In the genomic region with DNA sequence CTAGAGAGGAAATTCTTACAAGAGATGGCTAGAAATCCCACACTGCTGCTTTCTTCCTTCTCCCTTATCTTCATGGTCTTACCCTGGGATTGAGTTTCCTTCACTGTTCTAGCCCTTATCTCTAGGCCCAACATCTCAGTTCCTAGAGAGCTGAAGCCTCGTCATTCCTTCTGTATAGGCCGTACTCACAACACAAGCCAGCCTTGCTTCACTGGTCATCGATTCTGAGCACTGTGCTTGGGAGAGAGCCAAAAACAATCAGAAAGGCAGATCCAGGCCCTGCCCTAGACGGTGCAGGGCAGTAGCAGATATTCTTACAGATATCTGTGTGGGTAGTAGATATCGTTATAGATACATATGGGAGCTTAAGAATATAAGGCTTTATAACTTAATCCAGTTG, we compare ENCODE assay signal across 13 mouse cellular contexts. TPM values are rescaled to one million over a fixed set of nuclear protein-coding genes. Genes with fewer than 3 reads are reported as not detected.
"Had no signal": no experiment of that assay in that cellular context is flagged by ENCODE, and none has a peak within 500 bp of the region (broad histone marks: within the 10 kb centered on the region; RNA-seq: fewer than 3 reads in every experiment).

No protein-coding gene starts in this region.

RNA-seq across cellular contexts. Expression of gene 3110040M04Rik, which starts 1.1 kb away (rescaled TPM):
- total RNA-seq: layer of hippocampus, adult 18-20 months; layer of hippocampus, postnatal 36 days; left cerebral cortex, adult 8-10 months; left cerebral cortex, postnatal 25 days; midbrain, postnatal 0 days had no signal
- polyA plus RNA-seq: inflammation-experienced regulatory T-cells, adult 6 months; limb, embryonic 11.5 days; limb, embryonic 15.5 days; lung, adult 2 months; midbrain, embryonic 13.5 days; midbrain, postnatal 0 days; neural tube, embryonic 14.5 days; spleen, adult 2 months had no signal

RNA-seq across cellular contexts. Expression of gene Gm47995, which starts 4.5 kb away (rescaled TPM):
- total RNA-seq: layer of hippocampus, adult 18-20 months; layer of hippocampus, postnatal 36 days; left cerebral cortex, adult 8-10 months; left cerebral cortex, postnatal 25 days; midbrain, postnatal 0 days had no signal
- polyA plus RNA-seq: inflammation-experienced regulatory T-cells, adult 6 months; limb, embryonic 11.5 days; lung, adult 2 months; midbrain, embryonic 13.5 days; midbrain, postnatal 0 days; neural tube, embryonic 14.5 days; stomach, embryonic 16.5 days had no signal

RNA-seq across cellular contexts. Expression of gene Gm47996, which starts 7.2 kb away (rescaled TPM):
- total RNA-seq: layer of hippocampus, adult 18-20 months; layer of hippocampus, postnatal 36 days; left cerebral cortex, adult 8-10 months; left cerebral cortex, postnatal 25 days; midbrain, postnatal 0 days had no signal
- polyA plus RNA-seq: inflammation-experienced regulatory T-cells, adult 6 months; lung, adult 2 months; midbrain, embryonic 13.5 days; midbrain, postnatal 0 days; neural tube, embryonic 14.5 days; stomach, embryonic 16.5 days had no signal

RNA-seq across cellular contexts. Expression of gene Gm8947, which starts 10.6 kb away (rescaled TPM):
- total RNA-seq: layer of hippocampus, adult 18-20 months; layer of hippocampus, postnatal 36 days; left cerebral cortex, adult 8-10 months; left cerebral cortex, postnatal 25 days; midbrain, postnatal 0 days had no signal
- polyA plus RNA-seq: inflammation-experienced regulatory T-cells, adult 6 months; limb, embryonic 15.5 days; lung, adult 2 months; midbrain, embryonic 13.5 days; midbrain, postnatal 0 days; neural tube, embryonic 14.5 days had no signal

RNA-seq across cellular contexts. Expression of gene Gm47985, which starts 20.4 kb away (rescaled TPM):
- total RNA-seq: layer of hippocampus, adult 18-20 months; layer of hippocampus, postnatal 36 days; left cerebral cortex, adult 8-10 months; left cerebral cortex, postnatal 25 days; midbrain, postnatal 0 days had no signal
- polyA plus RNA-seq: limb, embryonic 15.5 days; lung, adult 2 months; midbrain, postnatal 0 days; neural tube, embryonic 14.5 days had no signal
